Mouse (Mus musculus) kidney, embryonic 15.5 days (tissue): ENCODE data around the gene Tex22. TPM values are rescaled to one million over a fixed set of nuclear protein-coding genes. Genes with fewer than 3 reads are reported as not detected.
A peak's percentile ranks its signal among the peaks of the same experiment; 100 is the strongest.

Source experiments
- ATAC-seq: fragments of 200-750 bp; cut with Nextera tagmentation; replicated peaks from 2 replicates; pipeline ENCODE4 v1.8.0; 2017; ENCODE audit warnings: moderate TSS enrichment; ENCODE audit not compliant: low FRiP score
- H3K27ac ChIP-seq: fragments of 300-500 bp; sonication (generic); 2 replicates; pipeline ENCODE4 v1.5.1; 2015; ENCODE audit warnings: mild to moderate bottlenecking, inconsistent platforms
- H3K27me3 ChIP-seq: fragments of 300-500 bp; sonication (generic); 2 replicates; pipeline ENCODE4 v1.6.1; 2015; ENCODE audit warnings: inconsistent platforms
- H3K36me3 ChIP-seq: fragments of 300-500 bp; sonication (generic); 2 replicates; pipeline ENCODE4 v1.6.1; 2015; ENCODE audit warnings: inconsistent platforms
- H3K4me1 ChIP-seq: fragments of 300-500 bp; sonication (generic); 2 replicates; pipeline ENCODE4 v1.6.1; 2015; ENCODE audit warnings: inconsistent platforms
- H3K4me2 ChIP-seq: fragments of 300-500 bp; sonication (generic); 2 replicates; pipeline ENCODE4 v1.6.1; 2015; ENCODE audit warnings: moderate library complexity, mild to moderate bottlenecking, inconsistent platforms
- H3K4me3 ChIP-seq: fragments of 300-500 bp; sonication (generic); replicated peaks from 2 replicates; pipeline ENCODE4 v1.5.1; 2015; ENCODE audit warnings: mild to moderate bottlenecking, inconsistent platforms
- H3K9ac ChIP-seq: fragments of 300-500 bp; sonication (generic); 2 replicates; pipeline ENCODE4 v1.6.1; 2015; ENCODE audit warnings: mild to moderate bottlenecking, inconsistent platforms
- H3K9me3 ChIP-seq: fragments of 300-500 bp; sonication (generic); replicated peaks from 2 replicates; pipeline ENCODE4 v1.6.1; 2016; ENCODE audit warnings: inconsistent platforms
- WGBS: fragments of 180-500 bp; shearing (Covaris S2); methylation state at CpG from one replicate; pipeline ENCODE4 v1.1.7; 2015; ENCODE audit warnings: mixed read lengths; 5-methylcytosine and 5-hydroxymethylcytosine counted together
- polyA plus RNA-seq: library from polyadenylated mRNA; unstranded; fragments of >200 nt; fragmentation: Nextera tagmentation; extraction: Ambion mirVana; gene quantifications from 2 replicates; pipeline ENCODE4 v1.2.1, GENCODE M21; 2015

Gene Tex22
- polyA plus RNA-seq, 1 experiment from 2014 or later: not detected

- H3K4me3 ChIP-seq: peak overlapping the region; percentile 92; the same call in 1 of the 2 replicates
- no peaks in the 10 kb centered on the region for H3K36me3 ChIP-seq
- H3K27ac ChIP-seq: no peak overlapping the region
- 0 out of 2 replicates have a peak, but pooled peaks have one; percentile 0 for ATAC-seq
- 86% methylated on average over 5 of the region's 5 CpGs for WGBS
- no peaks in the 10 kb centered on the region for H3K9me3 ChIP-seq
- no peak overlapping the region for H3K9ac ChIP-seq
- H3K4me2 ChIP-seq: peak overlapping the region; percentile 96
- no peaks in the 10 kb centered on the region for H3K27me3 ChIP-seq
- H3K4me1 ChIP-seq: peaks cover 38% of the 10 kb centered on the region
Observed at GRCm38 (mm10) chr12:113097040-113097439, 22.7 kb downstream of the Tex22 start.

DNA sequence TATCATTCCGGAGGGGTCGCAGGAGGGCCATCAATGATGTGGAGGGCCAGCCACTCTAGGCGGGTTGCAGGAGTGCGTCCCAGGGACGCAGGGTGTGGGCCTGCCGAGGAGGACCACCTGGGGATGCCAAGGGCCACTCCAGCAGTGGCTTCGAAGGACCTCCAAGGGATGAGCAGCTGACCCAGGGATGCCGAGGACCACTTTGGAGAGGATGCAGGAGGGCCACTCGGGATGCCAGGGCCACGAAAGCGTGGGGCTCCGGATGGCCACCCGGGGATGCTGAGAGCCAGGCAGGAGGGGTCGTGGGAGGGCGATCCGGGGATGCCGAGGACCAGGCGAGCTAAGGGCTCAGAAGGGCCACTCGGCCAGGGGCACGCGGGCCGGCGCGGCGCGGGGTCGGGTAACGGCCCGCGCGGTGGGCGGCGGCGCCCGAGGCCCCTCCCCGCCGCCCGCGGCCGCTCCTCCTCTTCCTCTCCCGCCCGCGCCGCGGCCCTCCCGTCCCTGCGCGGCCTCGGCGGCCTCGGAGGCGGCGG, 23.5 kb downstream of the Tex22 start, which contains the start of gene Mta1:
Gene Mta1, plus strand, starts transcription at position 530 of the 533 bp plus-strand sequence.
- Histone ChIP-seq H3K9ac (peak within 1 kb of the TSS; percentile 100), H3K9me3 (no peaks in the 10 kb centered on the region), H3K4me3 (peak within 1 kb of the TSS; percentile 92), H3K4me2 (peak within 1 kb of the TSS; percentile 96), H3K27me3 (no peaks in the 10 kb centered on the region), H3K4me1 (peaks cover 44% of the 10 kb centered on the region), H3K36me3 (peaks cover 3% of the 10 kb centered on the region; the same call in 1 of the 2 replicates), H3K27ac (peak within 1 kb of the TSS; percentile 80)
- ATAC-seq: peak; percentile 79
- 2% methylated on average over 28 of the region's 53 CpGs for WGBS

DNA sequence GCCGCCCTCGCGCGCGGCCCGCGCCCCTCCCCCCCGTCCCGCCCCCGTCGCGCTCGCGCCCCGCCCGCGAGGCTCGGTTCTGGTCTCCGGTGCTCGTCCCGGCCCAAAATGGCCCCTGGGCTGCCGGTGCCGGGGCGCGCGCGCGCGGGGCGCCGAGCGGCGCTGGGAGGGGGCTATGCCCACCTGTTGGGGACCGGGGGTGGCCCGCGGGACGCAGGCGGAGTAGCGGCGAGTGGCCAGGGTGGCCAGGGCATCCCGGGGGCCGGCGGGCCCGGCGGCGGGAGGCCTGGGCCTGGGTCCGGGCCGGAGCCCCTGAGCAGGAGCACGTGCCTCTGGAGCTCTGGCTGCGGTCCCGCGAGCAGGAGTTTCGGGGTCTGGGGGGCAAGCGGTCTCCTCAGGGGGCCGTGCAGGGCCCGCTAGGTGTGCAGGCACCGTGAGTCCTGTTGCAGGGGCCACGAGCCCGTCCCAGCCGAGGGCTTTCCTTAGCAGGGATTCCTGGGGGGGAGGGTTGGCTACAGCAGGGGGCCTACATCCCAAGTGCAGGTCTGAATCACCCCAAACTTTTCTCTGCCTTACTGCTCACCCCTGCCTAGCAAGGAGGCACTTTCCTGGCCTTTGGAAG, 24.3 kb downstream of the Tex22 start:
- H3K4me3 ChIP-seq: peak overlapping the region; percentile 92
- H3K27me3 ChIP-seq: no peaks in the 10 kb centered on the region
- peak overlapping the region; percentile 81 for H3K4me2 ChIP-seq
- H3K36me3 ChIP-seq: peaks cover 6% of the 10 kb centered on the region; the same call in 1 of the 2 replicates
- peaks cover 50% of the 10 kb centered on the region for H3K4me1 ChIP-seq
- no peaks in the 10 kb centered on the region for H3K9me3 ChIP-seq
- peak overlapping the region; percentile 100 for H3K9ac ChIP-seq
- H3K27ac ChIP-seq: peak overlapping the region; percentile 80
- 0% methylated on average over 40 of the region's 60 CpGs for WGBS
- ATAC-seq: peak; percentile 23; the same call in 1 of the 2 replicates

- peak overlapping the region; percentile 80; the same call in 1 of the 2 replicates for H3K27ac ChIP-seq
- peaks cover 10% of the 10 kb centered on the region for H3K36me3 ChIP-seq
- 17% methylated on average over 6 of the region's 6 CpGs for WGBS
- peak overlapping the region; percentile 92 for H3K4me3 ChIP-seq
- H3K4me1 ChIP-seq: peaks cover 50% of the 10 kb centered on the region
- H3K4me2 ChIP-seq: peak overlapping the region; percentile 81
- no peak for ATAC-seq
- H3K9me3 ChIP-seq: no peaks in the 10 kb centered on the region
- no peaks in the 10 kb centered on the region for H3K27me3 ChIP-seq
- H3K9ac ChIP-seq: peak overlapping the region; percentile 100
Observed at GRCm38 (mm10) chr12:113099470-113100237, 25.4 kb downstream of the Tex22 start.

- no peaks in the 10 kb centered on the region for H3K27me3 ChIP-seq
- no peak overlapping the region for H3K9ac ChIP-seq
- H3K27ac ChIP-seq: no peak overlapping the region
- peak overlapping the region; percentile 92; the same call in 1 of the 2 replicates for H3K4me3 ChIP-seq
- no peaks in the 10 kb centered on the region for H3K9me3 ChIP-seq
- 79% methylated on average over 5 of the region's 5 CpGs for WGBS
- peaks cover 50% of the 10 kb centered on the region for H3K4me1 ChIP-seq
- peaks cover 15% of the 10 kb centered on the region for H3K36me3 ChIP-seq
- H3K4me2 ChIP-seq: 0 out of 2 replicates have a peak overlapping the region, but pooled peaks have one; percentile 81
- no peak for ATAC-seq
Observed at GRCm38 (mm10) chr12:113100448-113101076, 26.3 kb downstream of the Tex22 start.

GRCm38 (mm10) chr12:113101251-113101960, 27.1 kb downstream of the Tex22 start:
- Histone ChIP-seq H3K9me3 (no peaks in the 10 kb centered on the region), H3K4me2 (no peak overlapping the region), H3K9ac (no peak overlapping the region), H3K27me3 (no peaks in the 10 kb centered on the region), H3K36me3 (peaks cover 19% of the 10 kb centered on the region), H3K4me3 (no peak overlapping the region), H3K27ac (no peak overlapping the region), H3K4me1 (peaks cover 50% of the 10 kb centered on the region)
- no peak for ATAC-seq
- WGBS: 78% methylated on average over 9 of the region's 9 CpGs

GRCm38 (mm10) chr12:113102461-113102860, 28.2 kb downstream of the Tex22 start:
- H3K4me3 ChIP-seq: no peak overlapping the region
- peaks cover 51% of the 10 kb centered on the region for H3K4me1 ChIP-seq
- no peak for ATAC-seq
- no peak overlapping the region for H3K9ac ChIP-seq
- H3K9me3 ChIP-seq: no peaks in the 10 kb centered on the region
- no peak overlapping the region for H3K4me2 ChIP-seq
- no peak overlapping the region for H3K27ac ChIP-seq
- no peaks in the 10 kb centered on the region for H3K27me3 ChIP-seq
- 58% methylated on average over 6 of the region's 6 CpGs for WGBS
- peaks cover 19% of the 10 kb centered on the region for H3K36me3 ChIP-seq

DNA sequence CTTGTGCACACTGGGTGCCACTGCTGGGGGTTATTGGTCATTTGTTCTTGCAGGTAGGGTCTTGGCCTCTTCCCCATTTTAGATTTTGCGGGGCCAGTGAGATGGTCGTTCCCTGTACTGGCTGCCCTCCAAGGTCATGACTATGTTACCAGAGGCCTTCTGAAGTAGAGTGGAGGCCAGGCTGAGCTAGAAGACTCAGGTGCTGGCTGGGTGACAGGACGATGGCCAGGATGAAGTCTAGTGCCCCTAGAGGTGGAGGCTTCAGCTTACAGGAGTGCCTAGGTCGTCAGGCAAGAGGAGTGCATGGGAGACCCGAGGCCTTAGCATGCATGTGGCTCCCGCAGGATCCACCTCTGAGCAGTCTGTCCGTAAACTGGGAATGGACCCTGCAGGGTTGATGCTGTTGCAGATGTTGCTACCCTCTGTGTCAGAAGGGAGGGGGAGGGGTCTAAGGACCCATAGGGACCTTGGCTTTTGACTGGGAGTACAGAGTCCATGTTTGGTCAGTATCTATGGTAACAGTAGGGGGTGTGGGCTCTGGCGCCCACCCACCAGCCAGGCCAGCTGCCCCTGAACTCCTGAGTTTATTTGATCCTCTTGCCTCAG, 29.6 kb downstream of the Tex22 start:
- H3K9ac ChIP-seq: no peak overlapping the region
- no peak overlapping the region for H3K4me3 ChIP-seq
- peaks cover 49% of the 10 kb centered on the region for H3K4me1 ChIP-seq
- no peak overlapping the region for H3K4me2 ChIP-seq
- H3K36me3 ChIP-seq: peaks cover 24% of the 10 kb centered on the region
- H3K27ac ChIP-seq: no peak overlapping the region
- peak; percentile 3; the same call in 1 of the 2 replicates for ATAC-seq
- H3K9me3 ChIP-seq: no peaks in the 10 kb centered on the region
- WGBS: 89% methylated on average over 8 of the region's 8 CpGs
- no peaks in the 10 kb centered on the region for H3K27me3 ChIP-seq

DNA sequence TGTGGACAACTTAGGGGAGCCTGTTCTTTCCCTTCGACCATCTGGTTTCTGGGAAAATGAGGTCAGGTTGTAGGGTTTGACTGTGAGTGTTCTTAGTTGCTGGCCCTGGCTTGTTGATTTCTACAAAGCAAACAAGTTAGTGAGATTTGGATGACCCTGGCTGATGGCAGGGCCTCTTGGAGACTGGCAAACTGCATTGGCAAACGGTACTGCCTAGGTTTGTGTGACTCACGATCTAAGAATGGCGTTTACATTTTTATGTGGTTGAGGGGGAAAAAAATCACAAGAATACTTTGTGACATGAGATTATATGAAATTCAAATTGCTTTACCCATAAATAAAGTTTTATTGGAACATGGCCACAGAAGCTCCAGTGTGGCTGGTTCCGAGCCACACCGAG, 32.1 kb downstream of the Tex22 start:
- H3K4me1 ChIP-seq: peaks cover 26% of the 10 kb centered on the region
- H3K36me3 ChIP-seq: peaks cover 26% of the 10 kb centered on the region
- H3K9ac ChIP-seq: no peak overlapping the region
- H3K4me2 ChIP-seq: no peak overlapping the region
- no peaks in the 10 kb centered on the region for H3K27me3 ChIP-seq
- no peak for ATAC-seq
- no peak overlapping the region for H3K27ac ChIP-seq
- no peaks in the 10 kb centered on the region for H3K9me3 ChIP-seq
- H3K4me3 ChIP-seq: no peak overlapping the region
- 84% methylated on average over 6 of the region's 6 CpGs for WGBS

- peaks cover 33% of the 10 kb centered on the region for H3K36me3 ChIP-seq
Observed at GRCm38 (mm10) chr12:113107431-113108124, 33.3 kb downstream of the Tex22 start.

More at GRCm38 (mm10) chr12:113107431-113108124, 33.3 kb downstream of the Tex22 start:
- no peak overlapping the region for H3K4me3 ChIP-seq
- no peaks in the 10 kb centered on the region for H3K27me3 ChIP-seq
- no peak for ATAC-seq
- H3K4me1 ChIP-seq: peaks cover 18% of the 10 kb centered on the region; the same call in 1 of the 2 replicates
- 83% methylated on average over 4 of the region's 4 CpGs for WGBS
- H3K27ac ChIP-seq: no peak overlapping the region
- H3K9ac ChIP-seq: no peak overlapping the region
- no peak overlapping the region for H3K4me2 ChIP-seq
- no peaks in the 10 kb centered on the region for H3K9me3 ChIP-seq
